Mouse (Mus musculus): ENCODE measurements around the gene Pdgfb.

- no peak for TF ChIP-seq CHD2 (IDR thresholded peaks at IDR 0.05; ENCODE audit: low read depth, low read length)
- no peak for TF ChIP-seq ZNF384 (IDR thresholded peaks at IDR 0.05; ENCODE audit: low read depth, low read length)
Observed at GRCm38 (mm10) chr15:79947681-79948080, 67.1 kb downstream of the Pdgfb start.

Data from ES-E14 (cell line).